Mouse (Mus musculus): ENCODE data around the gene Zfp800.

The Zfp800 gene

DNA sequence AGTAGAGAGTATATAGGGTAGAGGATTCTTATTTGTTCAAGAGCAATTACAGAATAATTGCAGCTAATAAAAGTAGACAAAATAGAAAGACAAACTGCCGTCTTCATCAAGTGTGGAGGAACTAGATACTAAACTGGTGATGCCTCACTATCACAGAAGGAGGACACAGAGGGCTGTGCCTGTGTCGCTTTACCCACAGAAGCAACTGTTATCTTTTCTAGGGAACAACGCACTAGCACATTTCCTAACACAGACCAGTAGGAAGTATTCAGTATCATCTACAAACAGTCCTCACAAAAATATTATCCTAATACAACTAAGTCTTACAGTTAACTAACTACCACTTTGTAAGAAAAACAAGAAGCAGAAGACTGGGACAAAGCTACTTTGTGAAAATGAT lies 71.1 kb downstream of the Zfp800 start:
- in situ Hi-C loops (cut with MboI; ENCODE audit: low pct_unique_long_range_greater_than_20kb in 1 of 2, low sequenced_read_pairs in 2 of 2, unreplicated experiment in 1 of 2): no loop called here

DNA sequence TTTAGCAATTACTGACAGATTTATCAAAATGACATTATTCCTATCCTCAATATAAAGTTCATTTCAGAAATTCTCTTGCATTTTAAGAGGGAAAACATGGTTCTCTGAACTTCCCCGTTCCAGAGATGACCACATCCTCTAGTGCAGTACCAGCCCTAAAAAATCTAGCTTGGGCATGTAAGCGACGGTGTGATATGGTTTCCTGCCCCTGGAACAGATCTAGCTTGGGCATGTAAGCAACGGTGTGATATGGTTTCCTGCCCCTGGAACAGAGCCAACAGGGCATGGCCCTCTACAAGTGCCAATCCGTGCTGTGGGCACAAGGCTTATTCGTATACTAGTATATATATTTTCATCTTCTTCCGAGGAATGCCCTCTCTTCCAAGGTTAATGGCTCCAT lies 75.4 kb downstream of the Zfp800 start:
- in situ Hi-C loops (cut with MboI; ENCODE audit: low pct_unique_long_range_greater_than_20kb in 1 of 2, low sequenced_read_pairs in 2 of 2, unreplicated experiment in 1 of 2): no loop called here

- in situ Hi-C loops (cut with MboI; ENCODE audit: low pct_unique_long_range_greater_than_20kb in 1 of 2, low sequenced_read_pairs in 2 of 2, unreplicated experiment in 1 of 2): no loop called here
These were observed 78.0 kb downstream of the Zfp800 start for GRCm38 (mm10) chr6:28319648-28320270.

DNA sequence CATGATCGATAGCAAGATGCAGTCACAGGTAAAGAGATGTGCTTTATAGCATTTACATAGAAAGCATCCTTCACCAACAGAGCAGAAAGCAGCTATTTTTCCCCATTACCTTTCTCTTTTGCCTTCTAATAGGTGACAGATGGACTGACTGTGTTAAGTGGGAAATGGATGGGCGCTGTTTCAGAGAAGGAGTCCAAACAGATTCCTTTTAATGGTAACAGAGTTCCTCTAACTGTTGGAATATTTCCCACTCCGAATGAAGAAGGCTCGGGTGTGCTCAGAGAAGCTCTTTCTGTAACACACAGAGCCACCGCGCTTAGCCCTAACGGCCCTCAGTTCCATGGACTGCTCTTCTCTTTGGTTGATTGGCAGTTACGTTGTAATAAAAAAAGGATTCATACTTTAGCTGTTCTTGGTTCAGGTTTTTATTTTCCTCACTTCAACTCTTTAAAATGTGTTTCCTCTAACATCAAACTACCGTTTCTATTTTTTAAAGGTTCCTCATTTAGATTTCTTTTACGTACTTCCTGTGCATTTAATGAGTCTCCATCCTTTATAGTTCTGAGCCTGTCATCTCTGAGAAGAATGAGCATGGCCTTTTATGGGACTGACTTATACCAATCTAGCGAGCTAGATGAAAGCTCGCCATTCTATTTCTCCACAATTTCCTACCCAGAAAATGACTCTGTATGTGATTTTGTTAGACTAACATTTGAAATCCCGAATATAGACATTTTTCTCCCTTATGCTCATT lies 78.8 kb downstream of the Zfp800 start:
- in situ Hi-C loops (cut with MboI; ENCODE audit: low pct_unique_long_range_greater_than_20kb in 1 of 2, low sequenced_read_pairs in 2 of 2, unreplicated experiment in 1 of 2): no loop called here

DNA sequence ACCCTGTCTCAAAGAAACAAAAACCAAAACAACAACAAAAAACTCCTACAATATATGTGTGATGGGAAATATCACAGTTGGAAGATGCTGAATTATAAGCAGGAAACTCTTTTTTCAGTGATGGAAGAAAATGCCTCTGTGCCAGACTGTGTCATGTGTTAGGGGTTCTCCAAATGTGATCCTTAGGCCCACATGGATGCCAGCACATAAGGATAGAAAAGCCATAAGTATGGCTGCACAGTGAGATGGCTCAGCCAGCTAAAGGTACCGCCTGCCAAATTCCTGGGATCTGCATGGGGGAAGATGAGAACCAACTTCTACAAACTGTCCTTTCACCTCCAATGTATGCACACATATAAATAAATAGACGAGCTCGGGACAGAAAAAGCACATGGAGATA lies 82.6 kb downstream of the Zfp800 start:
- in situ Hi-C loops (cut with MboI; ENCODE audit: low pct_unique_long_range_greater_than_20kb in 1 of 2, low sequenced_read_pairs in 2 of 2, unreplicated experiment in 1 of 2): no loop called here

- in situ Hi-C loops (cut with MboI; ENCODE audit: low pct_unique_long_range_greater_than_20kb in 1 of 2, low sequenced_read_pairs in 2 of 2, unreplicated experiment in 1 of 2): no loop called here
These were observed 85.7 kb downstream of the Zfp800 start for GRCm38 (mm10) chr6:28312067-28312466.

- in situ Hi-C loops (cut with MboI; ENCODE audit: low pct_unique_long_range_greater_than_20kb in 1 of 2, low sequenced_read_pairs in 2 of 2, unreplicated experiment in 1 of 2): no loop called here
These were observed 88.1 kb downstream of the Zfp800 start for GRCm38 (mm10) chr6:28309692-28310091.

DNA sequence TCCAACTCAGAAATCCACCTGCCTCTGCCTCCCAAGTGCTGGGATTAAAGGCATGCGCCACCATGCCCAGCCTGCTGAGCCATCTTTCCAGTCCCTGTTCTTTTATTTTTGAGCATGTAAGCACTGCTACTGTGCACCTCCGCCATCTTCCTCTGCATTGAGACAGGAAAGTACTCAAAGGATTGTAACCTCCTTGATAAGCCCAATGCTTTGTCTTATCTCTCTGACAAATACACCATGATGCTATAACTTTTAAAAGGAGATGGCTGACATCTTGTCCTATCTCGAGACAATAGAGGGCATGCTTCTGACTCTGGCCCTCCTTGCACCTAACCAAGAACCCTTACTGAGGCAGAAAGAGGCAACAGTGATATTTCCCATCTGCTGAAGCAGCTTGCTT lies 88.9 kb downstream of the Zfp800 start:
- in situ Hi-C loops (cut with MboI; ENCODE audit: low pct_unique_long_range_greater_than_20kb in 1 of 2, low sequenced_read_pairs in 2 of 2, unreplicated experiment in 1 of 2): no loop called here

- in situ Hi-C loops (cut with MboI; ENCODE audit: low pct_unique_long_range_greater_than_20kb in 1 of 2, low sequenced_read_pairs in 2 of 2, unreplicated experiment in 1 of 2): no loop called here
These were observed 91.1 kb downstream of the Zfp800 start for GRCm38 (mm10) chr6:28306702-28307101.

DNA sequence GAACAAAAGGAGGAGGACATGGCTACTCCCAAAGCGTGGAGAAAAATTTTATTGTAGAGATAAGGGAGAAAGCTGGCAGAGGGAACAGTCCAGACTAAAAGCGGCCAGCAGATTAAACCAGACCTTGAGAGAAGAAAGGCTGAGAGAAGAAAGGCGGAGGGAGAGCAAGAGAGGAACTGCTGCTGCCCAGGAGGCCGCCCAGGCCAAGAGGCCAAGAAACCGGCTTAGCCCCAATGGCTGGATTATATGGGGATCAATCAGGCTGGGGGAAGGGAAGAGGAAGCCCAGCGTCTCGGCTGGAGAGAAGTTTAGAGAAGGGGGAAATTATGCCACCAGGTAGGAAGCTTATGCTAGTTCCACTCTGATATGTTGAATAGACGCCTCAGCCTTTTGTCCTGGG lies 101.5 kb downstream of the Zfp800 start:
- in situ Hi-C loops (cut with MboI; ENCODE audit: low pct_unique_long_range_greater_than_20kb in 1 of 2, low sequenced_read_pairs in 2 of 2, unreplicated experiment in 1 of 2): no loop called here

GRCm38 (mm10) chr6:28295581-28295980 lies 102.2 kb downstream of the Zfp800 start:
- in situ Hi-C loops (cut with MboI; ENCODE audit: low pct_unique_long_range_greater_than_20kb in 1 of 2, low sequenced_read_pairs in 2 of 2, unreplicated experiment in 1 of 2): no loop called here

- in situ Hi-C loops (cut with MboI; ENCODE audit: low pct_unique_long_range_greater_than_20kb in 1 of 2, low sequenced_read_pairs in 2 of 2, unreplicated experiment in 1 of 2): no loop called here
These were observed 105.0 kb downstream of the Zfp800 start for GRCm38 (mm10) chr6:28292810-28293209.

DNA sequence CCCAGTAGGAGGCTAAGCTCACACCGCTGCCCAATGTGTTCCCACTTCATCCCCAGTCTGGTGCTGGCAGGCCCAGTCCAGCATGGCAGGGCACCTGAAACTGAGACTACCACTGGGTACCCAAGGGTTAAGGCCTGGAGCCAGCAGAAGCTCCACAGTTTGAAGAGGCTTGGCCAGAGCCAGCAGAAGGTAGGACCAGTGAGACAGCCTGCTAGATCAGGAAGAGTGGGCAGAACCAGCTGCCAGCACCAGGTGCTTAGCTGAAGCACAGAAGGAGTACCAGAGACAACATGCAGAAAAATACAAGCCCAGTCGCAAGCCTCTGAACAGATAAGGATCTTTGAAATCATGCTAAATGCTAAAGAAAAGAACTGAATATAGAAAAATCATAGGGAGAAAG lies 117.9 kb downstream of the Zfp800 start:
- in situ Hi-C loops (cut with MboI; ENCODE audit: low pct_unique_long_range_greater_than_20kb in 1 of 2, low sequenced_read_pairs in 2 of 2, unreplicated experiment in 1 of 2): no loop called here

DNA sequence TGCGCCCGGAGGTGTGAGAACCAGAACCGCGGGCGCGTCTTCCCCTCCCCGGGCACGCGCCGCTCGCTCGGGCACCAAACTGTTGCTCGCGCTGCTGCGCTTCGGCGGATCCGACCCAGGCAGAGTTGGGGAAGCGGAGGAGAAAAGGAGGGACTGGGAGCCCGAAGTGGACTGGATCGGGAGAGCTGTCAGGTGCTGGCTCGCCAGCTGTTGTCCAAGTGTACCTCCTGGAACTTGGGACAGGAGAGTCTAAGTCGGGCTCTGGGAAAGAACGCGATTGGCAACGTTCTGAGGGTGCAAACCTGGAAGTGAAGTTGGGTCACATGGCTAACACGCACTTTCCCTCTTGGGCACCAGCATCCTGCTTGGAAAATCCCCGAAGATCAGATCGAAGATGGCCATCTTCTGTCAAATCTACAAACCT lies 135.6 kb downstream of the Zfp800 start:
- in situ Hi-C loops (cut with MboI; ENCODE audit: low pct_unique_long_range_greater_than_20kb in 1 of 2, low sequenced_read_pairs in 2 of 2, unreplicated experiment in 1 of 2): no loop called here

DNA sequence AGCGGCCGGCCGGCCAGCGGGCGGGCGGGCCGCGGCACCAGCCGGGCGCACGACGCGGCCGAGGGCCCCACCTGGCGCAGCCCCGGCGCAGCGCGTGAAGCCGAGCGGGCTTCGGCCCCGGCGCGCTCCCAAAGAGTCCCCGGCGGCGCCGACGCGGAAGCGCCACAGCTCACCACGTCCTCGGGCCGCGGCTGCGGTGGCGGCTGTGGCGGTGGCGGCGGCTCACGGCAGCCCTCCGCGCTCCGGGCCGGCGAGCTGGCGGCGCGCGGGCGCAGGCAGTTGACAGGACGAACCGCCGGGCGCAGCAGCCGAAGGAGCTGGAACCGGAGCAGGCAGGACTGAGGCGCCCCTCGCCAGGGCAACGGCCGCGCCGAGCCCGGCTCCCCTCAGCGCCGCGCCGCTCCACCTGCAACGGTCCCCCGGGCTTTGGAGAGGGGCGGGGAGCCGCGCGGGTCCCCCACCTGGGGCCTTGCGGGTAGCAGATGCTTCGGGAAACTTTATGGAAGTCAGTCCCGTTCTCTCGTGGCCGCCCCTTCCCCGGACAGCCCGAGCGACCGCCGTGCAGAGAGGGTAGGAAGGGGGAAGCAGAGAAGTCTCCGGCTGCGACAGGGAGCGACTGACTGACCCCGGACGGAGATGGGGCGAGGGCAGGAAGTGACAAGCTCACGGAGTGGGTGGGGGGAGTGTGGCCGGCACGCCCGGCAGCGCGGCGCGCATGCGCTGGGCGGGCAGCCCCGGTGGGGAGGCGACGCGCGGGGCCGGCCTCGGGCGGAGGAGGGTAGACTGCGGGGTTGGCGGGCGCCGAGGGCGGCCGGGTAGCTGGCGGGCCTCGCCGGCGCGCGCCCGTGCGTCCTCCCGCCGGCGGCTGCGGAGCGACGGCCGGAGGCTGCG lies 136.3 kb downstream of the Zfp800 start:
- in situ Hi-C loops (cut with MboI; ENCODE audit: low pct_unique_long_range_greater_than_20kb in 1 of 2, low sequenced_read_pairs in 2 of 2, unreplicated experiment in 1 of 2): no loop called here

- in situ Hi-C loops (cut with MboI; ENCODE audit: low pct_unique_long_range_greater_than_20kb in 1 of 2, low sequenced_read_pairs in 2 of 2, unreplicated experiment in 1 of 2): no loop called here
These were observed 137.2 kb downstream of the Zfp800 start for GRCm38 (mm10) chr6:28260425-28261191.

DNA sequence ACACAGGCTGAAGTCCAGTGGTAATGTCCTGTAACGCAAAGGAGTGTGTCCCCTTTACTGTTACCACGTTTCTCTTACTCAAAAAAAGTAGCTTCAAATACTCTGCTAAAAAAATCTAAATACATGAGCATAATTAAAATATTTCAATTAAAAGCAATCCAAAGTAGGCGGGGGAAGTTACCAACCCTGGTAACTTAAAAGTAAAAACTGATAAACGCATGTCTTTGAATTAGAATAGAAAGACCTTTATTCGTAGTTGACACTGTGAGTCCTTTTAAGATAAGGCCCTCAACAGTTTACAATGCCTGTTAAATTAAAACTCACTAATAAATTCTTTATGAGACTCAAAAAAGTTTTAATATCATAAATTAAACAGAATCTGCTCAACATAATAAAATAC lies 138.1 kb downstream of the Zfp800 start:
- in situ Hi-C loops (cut with MboI; ENCODE audit: low pct_unique_long_range_greater_than_20kb in 1 of 2, low sequenced_read_pairs in 2 of 2, unreplicated experiment in 1 of 2): no loop called here

- in situ Hi-C loops (cut with MboI; ENCODE audit: low pct_unique_long_range_greater_than_20kb in 1 of 2, low sequenced_read_pairs in 2 of 2, unreplicated experiment in 1 of 2): no loop called here
These were observed 139.4 kb downstream of the Zfp800 start for GRCm38 (mm10) chr6:28258440-28258839.

- in situ Hi-C loops (cut with MboI; ENCODE audit: low pct_unique_long_range_greater_than_20kb in 1 of 2, low sequenced_read_pairs in 2 of 2, unreplicated experiment in 1 of 2): no loop called here
These were observed 140.0 kb downstream of the Zfp800 start for GRCm38 (mm10) chr6:28257772-28258171.
